Mouse (Mus musculus) macrophage (primary cell): ENCODE measurements around the gene Hes1. TPM values are rescaled to one million over a fixed set of nuclear protein-coding genes. Genes with fewer than 3 reads are reported as not detected.

ENCODE experiments used
- H3K27ac ChIP-seq: fragments of 350-480 bp; formaldehyde crosslinking; 2 replicates; pipeline ENCODE4 v1.9.0; 2021
- H3K36me3 ChIP-seq: fragments of 350-480 bp; formaldehyde crosslinking; 2 replicates; pipeline ENCODE4 v1.9.0; 2021; ENCODE audit errors: inconsistent target
- H3K4me3 ChIP-seq: fragments of 350-480 bp; formaldehyde crosslinking; 2 replicates; pipeline ENCODE4 v1.9.0; 2021; ENCODE audit errors: inconsistent target
- H3K79me2 ChIP-seq: fragments of 350-480 bp; formaldehyde crosslinking; 2 replicates; pipeline ENCODE4 v1.9.0; 2021; ENCODE audit errors: inconsistent target
- WGBS: methylation state at CpG from one replicate; pipeline ENCODE4 v1.1.7; 2026; ENCODE audit warnings: inconsistent platforms; ENCODE audit not compliant: missing documents; 5-methylcytosine and 5-hydroxymethylcytosine counted together
- polyA plus RNA-seq: library from polyadenylated mRNA; stranded (reverse); fragments of 250-400 nt; gene quantifications from 3 replicates; pipeline ENCODE4 v1.2.4, GENCODE M21; 2018; ENCODE audit warnings: inconsistent platforms
- total RNA-seq, 78 experiments: library from RNA; depleted of rRNA; stranded (reverse); fragments of 250-400 nt; gene quantifications; 1 replicate in 9 of 78; 2 replicates in 24 of 78; 3 replicates in 43 of 78; 4 replicates in 2 of 78; pipeline ENCODE4 v1.2.4; 2018; ENCODE audit warnings: inconsistent platforms in 56 of 78

Hes1 gene
- total RNA-seq (2018; cell fraction: chromatin; rRNA removed) = 1 to 10 TPM in 2 of 26 experiments, not detected in 24; 1.7 to 1.8 TPM
- total RNA-seq (2018; cell fraction: cytosol; rRNA removed) = under 1 TPM in 1 of 26 experiments, not detected in 25; 0.14 TPM
- total RNA-seq (2018; cell fraction: nucleus; rRNA removed) = 1 to 10 TPM in 1 of 26 experiments, not detected in 25; 1.5 TPM
- polyA plus RNA-seq = not detected in 3 replicates

- WGBS = 2% methylated on average over 50 of the region's 57 CpGs
- Histone ChIP-seq H3K36me3 (no peaks in the 10 kb centered on the region), H3K4me3 (no peak within 1 kb of the TSS), H3K79me2 (no peaks in the 10 kb centered on the region), H3K27ac (no peak within 1 kb of the TSS)
Measured at GRCm38 (mm10) chr16:30063984-30064453, at the start of gene Hes1. Gene Hes1 (plus strand): TSS chr16:30064384.

- Histone ChIP-seq H3K4me3 (no peak overlapping the region), H3K79me2 (no peaks in the 10 kb centered on the region), H3K36me3 (no peaks in the 10 kb centered on the region), H3K27ac (no peak overlapping the region)
- 73% methylated on average over 3 of the region's 3 CpGs for WGBS
Measured at GRCm38 (mm10) chr16:30016064-30016463, 48.1 kb upstream of the Hes1 start.

GRCm38 (mm10) chr16:30020124-30020523, 44.1 kb upstream of the Hes1 start:
- WGBS = 88% methylated on average over 13 of the region's 13 CpGs
- Histone ChIP-seq H3K36me3 (no peaks in the 10 kb centered on the region), H3K4me3 (no peak overlapping the region), H3K27ac (no peak overlapping the region), H3K79me2 (no peaks in the 10 kb centered on the region)

- 85% methylated on average over 6 of the region's 6 CpGs for WGBS
- no peaks in the 10 kb centered on the region for H3K36me3 ChIP-seq
- H3K27ac ChIP-seq = no peak overlapping the region
- H3K79me2 ChIP-seq = no peaks in the 10 kb centered on the region
- H3K4me3 ChIP-seq = no peak overlapping the region
Measured at GRCm38 (mm10) chr16:30022352-30022751, 41.8 kb upstream of the Hes1 start.

GRCm38 (mm10) chr16:30022890-30023797, 41.0 kb upstream of the Hes1 start:
- WGBS = 42% methylated on average over 15 of the region's 16 CpGs
- Histone ChIP-seq H3K27ac (0 out of 2 replicates have a peak overlapping the region, but pooled peaks have one; percentile 1), H3K79me2 (no peaks in the 10 kb centered on the region), H3K4me3 (no peak overlapping the region), H3K36me3 (no peaks in the 10 kb centered on the region)

GRCm38 (mm10) chr16:30024681-30025262, 39.4 kb upstream of the Hes1 start:
- Histone ChIP-seq H3K27ac (0 out of 2 replicates have a peak overlapping the region, but pooled peaks have one; percentile 4), H3K36me3 (no peaks in the 10 kb centered on the region), H3K79me2 (no peaks in the 10 kb centered on the region), H3K4me3 (no peak overlapping the region)
- WGBS = 5% methylated on average over 9 of the region's 9 CpGs

- Histone ChIP-seq H3K27ac (no peak overlapping the region), H3K4me3 (no peak overlapping the region), H3K36me3 (no peaks in the 10 kb centered on the region), H3K79me2 (no peaks in the 10 kb centered on the region)
- 93% methylated on average over 6 of the region's 6 CpGs for WGBS
Measured at GRCm38 (mm10) chr16:30028184-30028583, 36.0 kb upstream of the Hes1 start.

- WGBS = 88% methylated on average over 12 of the region's 12 CpGs
- Histone ChIP-seq H3K27ac (no peak overlapping the region), H3K79me2 (no peaks in the 10 kb centered on the region), H3K4me3 (no peak overlapping the region), H3K36me3 (no peaks in the 10 kb centered on the region)
Measured at GRCm38 (mm10) chr16:30029264-30030003, 34.8 kb upstream of the Hes1 start.

GRCm38 (mm10) chr16:30032326-30032904, 31.8 kb upstream of the Hes1 start:
- 100% methylated on average over 2 of the region's 2 CpGs for WGBS
- H3K4me3 ChIP-seq = no peak overlapping the region
- no peaks in the 10 kb centered on the region for H3K79me2 ChIP-seq
- H3K36me3 ChIP-seq = no peaks in the 10 kb centered on the region
- no peak overlapping the region for H3K27ac ChIP-seq

- WGBS = 92% methylated on average over 3 of the region's 3 CpGs
- no peak overlapping the region for H3K4me3 ChIP-seq
- H3K79me2 ChIP-seq = no peaks in the 10 kb centered on the region
- no peaks in the 10 kb centered on the region for H3K36me3 ChIP-seq
- H3K27ac ChIP-seq = no peak overlapping the region
Measured at GRCm38 (mm10) chr16:30033390-30033789, 30.8 kb upstream of the Hes1 start.

GRCm38 (mm10) chr16:30034001-30034400, 30.2 kb upstream of the Hes1 start:
- 91% methylated on average over 4 of the region's 4 CpGs for WGBS
- Histone ChIP-seq H3K27ac (no peak overlapping the region), H3K4me3 (no peak overlapping the region), H3K79me2 (no peaks in the 10 kb centered on the region), H3K36me3 (no peaks in the 10 kb centered on the region)

GRCm38 (mm10) chr16:30034521-30034920, 29.7 kb upstream of the Hes1 start:
- WGBS = 89% methylated on average over 6 of the region's 6 CpGs
- Histone ChIP-seq H3K36me3 (no peaks in the 10 kb centered on the region), H3K27ac (no peak overlapping the region), H3K79me2 (no peaks in the 10 kb centered on the region), H3K4me3 (no peak overlapping the region)

GRCm38 (mm10) chr16:30034979-30035440, 29.2 kb upstream of the Hes1 start:
- Histone ChIP-seq H3K36me3 (no peaks in the 10 kb centered on the region), H3K79me2 (no peaks in the 10 kb centered on the region), H3K4me3 (no peak overlapping the region), H3K27ac (no peak overlapping the region)
- WGBS = 61% methylated on average over 5 of the region's 5 CpGs

GRCm38 (mm10) chr16:30036104-30036503, 28.1 kb upstream of the Hes1 start:
- no peaks in the 10 kb centered on the region for H3K36me3 ChIP-seq
- no peak overlapping the region for H3K4me3 ChIP-seq
- H3K79me2 ChIP-seq = no peaks in the 10 kb centered on the region
- WGBS = 94% methylated on average over 3 of the region's 3 CpGs
- H3K27ac ChIP-seq = no peak overlapping the region
